Mouse (Mus musculus) neural tube, postnatal 0 days (tissue): ENCODE results near the gene Tmem266. TPM values are rescaled to one million over a fixed set of nuclear protein-coding genes. Genes with fewer than 3 reads are reported as not detected.

Experiments
- polyA plus RNA-seq: library from polyadenylated mRNA; unstranded; fragments of >200 nt; fragmentation: Nextera tagmentation; extraction: Ambion mirVana; gene quantifications from 2 replicates; pipeline ENCODE4 v1.2.1, GENCODE M21; 2015

The Tmem266 gene
- 5.5 and 6.1 TPM in 2 replicates for polyA plus RNA-seq

GRCm38 (mm10) chr9:55326515-55327233, at the start of gene Tmem266, which contains the start of gene Nrg4:
Gene Tmem266 (plus strand): TSS chr9:55326913.
Gene Nrg4 (minus strand): TSS chr9:55326844.

Other genes with a start within 250 kb of the Tmem266 start
- gene Ube2q2, start 178.1 kb upstream of the Tmem266 start, polyA plus RNA-seq: 36.2 and 40.3 TPM in 2 replicates
- gene Fbxo22, start 118.0 kb upstream of the Tmem266 start, polyA plus RNA-seq: 60.8 and 67.3 TPM in 2 replicates
- 1.0 and 1.6 TPM in 2 replicates for gene Nrg4, start 69 bp upstream of the Tmem266 start, polyA plus RNA-seq
- gene Etfa, start 185.3 kb downstream of the Tmem266 start, polyA plus RNA-seq: 119 and 128 TPM in 2 replicates
- gene Isl2, start 211.8 kb downstream of the Tmem266 start, polyA plus RNA-seq: 4.4 and 10.9 TPM in 2 replicates